Mouse (Mus musculus): ENCODE results near the gene Cgrrf1.

Cgrrf1 gene

GRCm38 (mm10) chr14:46831837-46832333 is at the start of gene Cgrrf1:
TSS of gene Cgrrf1 (plus strand) at chr14:46832125.
- peak; percentile 100 for DNase-seq

DNA sequence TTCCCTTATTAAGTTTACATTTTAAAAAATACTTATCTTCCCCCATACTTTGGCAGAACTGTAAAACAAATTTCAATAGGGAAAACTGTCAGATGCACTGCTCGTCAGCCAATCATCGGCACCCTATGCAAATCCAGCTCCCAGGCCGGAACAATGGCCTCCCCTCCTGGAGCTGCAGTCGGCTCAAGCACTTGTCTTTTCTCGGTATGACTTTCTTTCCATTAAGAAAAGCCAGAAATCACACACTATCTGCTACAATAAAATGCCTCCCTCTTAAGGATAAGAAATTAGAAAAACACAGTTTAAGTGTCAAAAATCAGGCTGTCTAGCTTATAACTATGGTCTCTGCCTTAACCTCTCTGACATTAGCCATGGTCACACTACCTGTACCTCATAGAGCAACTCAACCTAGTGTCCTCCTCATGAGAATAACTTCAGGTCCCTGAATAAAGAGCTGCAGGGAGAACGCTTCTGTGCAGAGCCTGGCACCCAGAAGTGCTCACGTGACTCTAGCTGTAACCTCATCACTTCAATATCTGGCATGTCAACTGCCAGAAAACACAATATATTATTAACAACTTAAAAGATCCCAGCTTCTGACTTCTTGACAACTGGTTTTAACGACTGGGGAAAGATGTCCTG is 49.6 kb upstream of the Cgrrf1 start:
- DNase-seq = peak; percentile 24

- peak; percentile 53 for DNase-seq
Measured at GRCm38 (mm10) chr14:46783327-46783926, 48.5 kb upstream of the Cgrrf1 start.

DNA sequence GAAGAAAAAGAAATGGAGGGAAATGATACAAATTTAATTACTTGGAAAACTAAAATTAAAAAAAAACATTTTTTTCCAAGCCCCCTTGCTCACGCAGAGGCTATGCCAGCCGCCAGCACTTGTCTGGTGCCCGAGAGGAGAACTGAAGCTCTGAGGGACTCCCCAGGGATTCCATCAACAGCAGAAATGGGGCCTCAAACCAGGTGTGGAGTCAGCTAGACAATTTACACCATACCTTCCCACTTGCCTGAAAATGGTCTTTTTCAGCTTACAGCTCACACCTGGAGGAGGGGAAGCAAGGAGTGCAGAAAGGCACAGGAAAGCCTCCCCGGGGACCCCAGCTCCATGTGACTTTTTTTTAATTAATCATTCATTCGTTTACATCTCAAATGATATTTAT is 46.7 kb upstream of the Cgrrf1 start:
- no peak for DNase-seq

- no peak for DNase-seq
Measured at GRCm38 (mm10) chr14:46787454-46787786, 44.5 kb upstream of the Cgrrf1 start.

DNA sequence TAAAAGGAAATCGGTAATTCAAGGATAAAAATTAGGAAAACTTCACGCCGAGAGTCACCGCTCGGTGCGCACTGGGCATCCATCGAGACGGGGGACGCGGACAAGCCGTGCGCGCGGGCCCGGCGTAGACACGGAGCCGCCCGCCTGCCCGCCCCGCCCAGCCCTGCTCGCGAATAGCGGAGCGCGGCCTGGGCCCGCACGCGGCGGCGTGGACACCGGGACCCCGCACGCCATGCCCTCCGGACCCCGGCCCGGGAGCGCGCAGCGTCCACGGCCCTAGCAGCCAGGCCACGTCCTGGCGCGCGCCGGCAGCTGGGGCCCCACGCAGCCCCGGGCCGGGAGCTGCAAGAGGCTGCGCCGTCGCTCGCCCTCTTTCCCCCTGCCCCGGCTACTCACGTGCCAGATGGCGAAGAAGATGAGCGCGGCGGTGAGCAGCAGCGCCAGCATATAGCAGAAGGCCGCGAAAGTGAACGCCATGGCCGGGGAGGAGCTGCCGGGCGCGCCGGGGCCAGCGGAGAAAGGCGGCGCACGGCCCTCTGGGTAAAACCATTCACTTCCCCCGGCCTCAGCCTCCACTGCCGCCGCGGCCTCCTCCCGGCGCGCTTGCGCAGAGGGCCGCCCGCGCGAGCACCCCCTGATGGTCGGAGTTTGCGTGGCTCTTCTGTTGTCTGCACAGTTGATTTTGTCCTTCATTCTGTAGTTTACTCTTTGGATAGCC is 44.0 kb upstream of the Cgrrf1 start, which contains the start of gene Cnih1:
Gene Cnih1 (minus strand): TSS at position 625 of the 718 bp plus-strand sequence.
- peak; percentile 99 for DNase-seq

- DNase-seq = no peak
Measured at GRCm38 (mm10) chr14:46788505-46788901, 43.4 kb upstream of the Cgrrf1 start.

DNA sequence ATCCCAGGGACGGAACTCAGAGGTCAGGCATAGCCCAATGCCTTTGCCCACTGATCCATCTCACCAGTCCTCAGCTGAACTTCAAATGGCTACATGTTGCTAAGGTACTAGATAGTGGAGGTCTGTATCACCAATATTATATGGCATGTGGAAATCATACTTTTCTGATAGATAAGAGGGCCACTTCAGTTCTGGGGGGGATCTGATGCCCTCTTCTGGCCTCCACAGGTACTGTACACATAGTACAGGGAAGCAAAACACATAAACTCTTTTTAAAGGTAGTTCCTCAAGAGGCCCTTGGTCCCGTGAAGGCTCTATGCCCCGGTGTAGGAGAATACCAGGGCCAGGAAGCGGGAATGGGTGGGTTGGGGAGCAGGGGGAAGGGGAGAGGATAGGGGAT is 41.6 kb upstream of the Cgrrf1 start:
- no peak for DNase-seq

DNA sequence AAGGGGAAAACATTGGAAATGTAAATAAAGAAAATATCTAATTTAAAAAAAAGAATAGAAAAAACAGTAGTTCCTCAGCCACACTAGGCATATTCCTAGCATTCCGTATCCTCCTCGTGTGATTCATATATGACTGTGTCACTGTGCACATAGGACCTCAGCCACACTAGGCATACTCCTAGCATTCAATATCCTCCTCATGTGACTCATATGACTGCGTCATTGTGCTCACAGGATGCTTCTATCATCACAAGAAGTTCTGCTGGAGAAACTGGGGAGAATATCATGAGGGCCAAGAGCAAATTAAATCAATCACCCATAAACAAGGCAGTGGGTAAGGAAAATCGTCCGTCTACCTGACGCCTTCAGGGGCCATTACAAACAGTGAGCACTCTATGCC is 41.2 kb upstream of the Cgrrf1 start:
- DNase-seq = no peak

GRCm38 (mm10) chr14:46794157-46794556 is 37.8 kb upstream of the Cgrrf1 start:
- peak; percentile 79 for DNase-seq

DNA sequence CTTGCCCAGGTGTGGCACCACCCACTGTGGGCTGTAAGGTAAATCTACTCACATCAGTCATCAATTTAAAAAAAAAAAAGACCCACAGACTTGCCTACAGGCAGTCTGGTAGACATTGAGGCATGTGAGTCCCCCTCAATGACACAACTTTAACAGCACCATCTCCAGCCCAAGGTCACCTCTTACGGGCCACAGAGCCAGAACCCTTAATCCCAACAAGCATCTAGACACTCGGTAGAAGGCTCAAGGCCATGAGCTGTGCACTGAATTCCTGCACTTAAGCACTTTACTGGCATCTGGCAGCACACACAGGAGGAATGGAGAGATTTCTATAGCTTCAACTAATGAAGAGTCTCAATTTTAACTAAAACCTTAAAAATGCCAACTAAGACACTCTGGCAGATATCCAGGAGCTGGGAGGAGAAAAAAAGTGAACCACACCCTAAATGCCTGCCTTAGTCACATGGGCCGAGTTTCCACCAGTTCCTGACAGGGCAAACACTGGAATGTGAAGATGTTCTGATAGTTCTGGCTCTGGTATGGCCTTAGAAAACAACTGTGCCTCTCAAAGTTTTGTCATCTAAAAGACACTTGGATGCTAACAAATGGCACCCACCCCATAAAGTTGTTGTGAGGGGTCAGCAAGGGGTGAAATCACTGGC is 31.1 kb upstream of the Cgrrf1 start:
- DNase-seq = peak; percentile 84

- peak; percentile 73 for DNase-seq
Measured at GRCm38 (mm10) chr14:46803259-46803658, 28.7 kb upstream of the Cgrrf1 start.

DNA sequence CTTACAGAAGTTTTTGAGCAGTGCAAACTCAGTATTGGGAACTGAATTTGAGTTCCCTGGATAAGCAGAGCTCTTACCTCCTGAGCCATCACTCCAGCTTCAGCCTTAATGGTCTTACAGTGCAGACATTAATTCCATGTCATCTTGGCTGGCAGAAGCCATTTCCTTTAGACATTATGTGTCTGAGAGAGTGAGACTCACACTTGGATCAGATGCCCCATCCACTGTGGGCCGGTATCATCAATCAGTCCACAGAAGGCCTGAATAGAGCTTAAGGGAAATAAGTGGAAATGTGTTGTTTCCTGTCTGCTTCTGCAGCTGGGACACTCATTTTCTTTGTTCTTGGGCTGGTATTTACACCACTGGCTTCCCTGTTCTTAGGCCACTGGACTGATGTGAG is 28.1 kb upstream of the Cgrrf1 start:
- DNase-seq = no peak

DNA sequence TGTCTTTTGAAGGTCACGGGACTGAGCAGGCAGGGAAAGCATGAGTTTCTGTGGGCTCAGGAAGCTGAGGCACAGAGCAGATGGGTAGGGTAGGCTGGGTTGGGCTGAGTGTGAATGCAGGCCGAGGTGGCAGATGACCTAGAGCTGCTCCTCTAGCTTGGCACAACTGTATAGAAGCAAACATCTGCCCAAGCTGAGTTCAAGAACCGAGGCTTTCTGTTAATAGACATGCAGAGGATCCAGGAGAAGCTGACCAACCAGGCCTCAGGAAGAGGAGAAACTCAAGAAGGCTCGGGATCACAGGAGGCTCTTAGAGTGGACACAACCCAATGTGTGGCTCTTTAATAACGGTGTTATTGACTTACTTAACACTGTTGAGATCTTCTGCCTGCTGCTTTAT is 25.7 kb upstream of the Cgrrf1 start:
- peak; percentile 84 for DNase-seq

GRCm38 (mm10) chr14:46807927-46808326 is 24.0 kb upstream of the Cgrrf1 start:
- DNase-seq = peak; percentile 81

DNA sequence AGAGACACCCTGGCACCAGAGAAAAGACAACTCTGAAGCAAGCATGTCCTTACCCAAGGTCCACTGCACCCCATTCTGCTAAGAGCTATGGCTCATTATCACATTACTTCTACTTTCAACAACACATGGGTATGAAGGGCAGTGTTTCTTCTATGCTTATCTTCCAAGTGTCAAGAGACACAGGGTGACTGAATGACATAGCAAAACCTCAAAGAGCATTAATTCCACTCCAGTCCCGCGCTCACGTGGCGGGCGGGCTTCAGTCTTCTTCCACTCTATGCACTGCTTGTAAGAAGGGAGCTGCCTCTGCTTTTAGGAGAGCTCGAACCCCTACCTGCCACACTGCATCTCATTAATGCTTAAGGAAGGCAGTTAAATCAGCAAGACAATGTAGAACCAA is 16.3 kb upstream of the Cgrrf1 start:
- DNase-seq = peak; percentile 53

GRCm38 (mm10) chr14:46816916-46817622 is 14.9 kb upstream of the Cgrrf1 start:
- DNase-seq = peak; percentile 74

DNA sequence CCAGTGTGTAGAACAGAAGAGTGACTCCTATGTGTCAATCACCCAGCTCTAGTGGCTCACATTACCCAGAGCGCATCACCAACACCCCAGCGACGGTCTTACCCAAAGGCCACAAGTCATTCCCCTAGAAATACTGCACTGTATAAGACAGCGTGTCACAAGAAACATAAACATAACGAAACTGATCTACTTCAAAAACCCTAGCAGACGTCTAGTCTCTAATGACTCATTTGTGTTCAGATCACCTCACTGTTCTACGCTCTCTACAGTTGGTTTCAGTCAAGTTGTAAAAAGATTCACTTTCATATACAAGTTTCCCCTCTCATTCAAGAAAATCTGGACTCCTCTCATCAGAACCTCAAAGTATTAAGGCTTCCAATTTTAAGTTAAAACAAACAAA is 13.2 kb upstream of the Cgrrf1 start:
- DNase-seq = peak; percentile 4

- DNase-seq = peak; percentile 68
Measured at GRCm38 (mm10) chr14:46819961-46820360, 12.0 kb upstream of the Cgrrf1 start.

GRCm38 (mm10) chr14:46821271-46821872 is 10.6 kb upstream of the Cgrrf1 start:
- DNase-seq = peak; percentile 93

- DNase-seq = peak; percentile 100
Measured at GRCm38 (mm10) chr14:46821873-46822716, 9.8 kb upstream of the Cgrrf1 start, which contains the start of gene Gmfb. TSS of gene Gmfb (minus strand) at chr14:46822242.
